Mouse (Mus musculus) hindbrain, embryonic 15.5 days (tissue): ENCODE results near the gene Lect2. TPM values are rescaled to one million over a fixed set of nuclear protein-coding genes. Genes with fewer than 3 reads are reported as not detected.

Experiments
- ATAC-seq: fragments of 200-750 bp; cut with Nextera tagmentation; 2 replicates; pipeline ENCODE4 v1.8.0; 2017; ENCODE audit warnings: low read depth, moderate number of reproducible peaks, moderate TSS enrichment; ENCODE audit not compliant: low FRiP score
- H3K27ac ChIP-seq: fragments of 300-500 bp; sonication (generic); replicated peaks from 2 replicates; pipeline ENCODE4 v1.5.1; 2015; ENCODE audit warnings: mild to moderate bottlenecking, inconsistent platforms
- H3K27me3 ChIP-seq: fragments of 300-500 bp; sonication (generic); 2 replicates; pipeline ENCODE4 v1.6.1; 2015; ENCODE audit warnings: control low read depth, inconsistent platforms
- H3K36me3 ChIP-seq: fragments of 300-500 bp; sonication (generic); 2 replicates; pipeline ENCODE4 v1.6.1; 2015; ENCODE audit warnings: control low read depth, inconsistent platforms
- H3K4me1 ChIP-seq: fragments of 300-500 bp; sonication (generic); replicated peaks from 2 replicates; pipeline ENCODE4 v1.6.1; 2015; ENCODE audit warnings: control low read depth, inconsistent platforms
- H3K4me2 ChIP-seq: fragments of 300-500 bp; sonication (generic); 2 replicates; pipeline ENCODE4 v1.6.1; 2015; ENCODE audit warnings: moderate library complexity, mild to moderate bottlenecking, inconsistent platforms
- H3K4me3 ChIP-seq: fragments of 300-500 bp; sonication (generic); 2 replicates; pipeline ENCODE4 v1.5.1; 2015; ENCODE audit warnings: mild to moderate bottlenecking, inconsistent platforms
- H3K9ac ChIP-seq: fragments of 300-500 bp; sonication (generic); 2 replicates; pipeline ENCODE4 v1.6.1; 2015; ENCODE audit warnings: inconsistent platforms
- H3K9me3 ChIP-seq: fragments of 300-500 bp; sonication (generic); 2 replicates; pipeline ENCODE4 v1.6.1; 2016; ENCODE audit warnings: control low read depth, inconsistent platforms
- WGBS: fragments of 180-500 bp; shearing (Covaris S2); methylation state at CpG from one replicate; pipeline ENCODE4 v1.1.7; 2015; 5-methylcytosine and 5-hydroxymethylcytosine counted together
- polyA plus RNA-seq: library from polyadenylated mRNA; unstranded; fragments of >200 nt; fragmentation: Nextera tagmentation; extraction: Ambion mirVana; gene quantifications from 2 replicates; pipeline ENCODE4 v1.2.1, GENCODE M21; 2015

Gene Lect2
- polyA plus RNA-seq, 1 experiment from 2014 or later, result 0.18 TPM

DNA sequence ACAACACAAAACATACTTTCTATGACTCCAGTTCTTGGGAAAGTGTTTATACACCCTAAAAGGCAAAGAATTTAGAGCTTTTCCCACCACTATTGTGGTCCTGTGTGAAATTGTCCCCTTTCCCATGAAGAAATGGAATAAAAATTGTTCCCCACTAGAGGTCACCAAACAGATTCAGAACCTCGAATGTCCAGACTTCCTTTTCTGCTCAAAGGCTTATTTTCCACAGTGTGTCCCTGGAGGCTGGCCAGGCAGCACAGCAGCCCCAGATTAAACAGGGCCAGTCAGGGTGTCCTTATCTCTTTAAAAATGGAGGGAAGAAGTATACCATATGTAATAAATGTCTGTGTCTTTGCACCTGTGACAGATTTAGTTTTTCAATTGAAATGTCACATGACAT lies 7.7 kb upstream of the Lect2 start:
- Histone ChIP-seq H3K4me3 (no peak overlapping the region), H3K4me2 (no peak overlapping the region), H3K36me3 (no peaks in the 10 kb centered on the region), H3K27me3 (peaks cover 3% of the 10 kb centered on the region; the same call in 1 of the 2 replicates), H3K4me1 (0 out of 2 replicates have a peak, but pooled peaks cover 3% of the 10 kb centered on the region), H3K27ac (no peak overlapping the region), H3K9ac (no peak overlapping the region), H3K9me3 (no peaks in the 10 kb centered on the region)
- WGBS, result 4% methylated on average over 1 of the region's 1 CpGs
- no peak for ATAC-seq

DNA sequence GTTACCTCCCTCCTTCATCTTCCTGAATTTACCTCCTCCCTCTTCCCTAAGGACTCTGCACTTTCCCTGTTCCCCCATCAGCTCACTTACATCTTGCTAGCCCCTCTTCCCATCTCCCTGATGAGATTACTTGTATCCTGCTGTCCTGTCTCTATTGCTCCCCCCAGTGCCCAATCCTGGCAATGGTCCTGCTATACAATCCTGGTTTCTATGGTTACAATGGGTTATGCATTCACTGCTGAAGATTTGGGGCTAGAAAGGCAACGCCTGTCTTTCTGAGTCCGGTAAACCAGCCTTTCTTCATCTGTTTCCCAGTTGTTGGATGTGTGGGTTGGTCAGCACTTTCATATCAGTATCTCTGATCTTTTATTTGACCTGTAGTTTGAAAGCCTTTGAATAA lies 6.1 kb upstream of the Lect2 start:
- no peak overlapping the region for H3K4me3 ChIP-seq
- H3K4me1 ChIP-seq, result 0 out of 2 replicates have a peak, but pooled peaks cover 3% of the 10 kb centered on the region
- peak; percentile 34; the same call in 1 of the 2 replicates for ATAC-seq
- H3K27me3 ChIP-seq, result no peaks in the 10 kb centered on the region; the same call in 1 of the 2 replicates
- H3K36me3 ChIP-seq, result no peaks in the 10 kb centered on the region
- H3K4me2 ChIP-seq, result no peak overlapping the region
- no peak overlapping the region for H3K27ac ChIP-seq
- no peaks in the 10 kb centered on the region for H3K9me3 ChIP-seq
- no peak overlapping the region for H3K9ac ChIP-seq
- WGBS, result 4% methylated on average over 2 of the region's 2 CpGs

DNA sequence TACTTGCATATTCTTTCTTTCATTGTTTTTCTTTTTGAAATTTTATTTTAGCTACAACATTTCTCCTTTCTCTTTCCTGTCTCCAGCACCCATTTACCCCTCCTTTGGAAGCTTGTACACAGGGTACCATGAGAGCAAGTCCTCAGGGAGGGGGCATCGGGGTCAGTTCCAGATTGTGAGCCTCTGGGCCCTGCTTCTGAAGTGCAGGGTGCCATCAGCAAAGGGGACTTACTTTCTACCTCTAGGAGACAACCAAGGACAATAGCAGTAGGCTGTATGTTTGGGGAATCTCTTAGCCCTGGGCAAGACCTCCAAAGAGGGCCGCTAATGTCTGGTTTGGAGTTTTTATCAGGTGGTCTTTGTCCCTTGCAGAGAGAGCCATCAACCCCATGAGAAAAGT lies 5.6 kb upstream of the Lect2 start:
- Histone ChIP-seq H3K4me2 (no peak overlapping the region), H3K4me1 (0 out of 2 replicates have a peak, but pooled peaks cover 3% of the 10 kb centered on the region), H3K36me3 (no peaks in the 10 kb centered on the region), H3K27me3 (no peaks in the 10 kb centered on the region; the same call in 1 of the 2 replicates), H3K9ac (no peak overlapping the region), H3K9me3 (no peaks in the 10 kb centered on the region), H3K4me3 (no peak overlapping the region), H3K27ac (no peak overlapping the region)
- ATAC-seq, result no peak
- 56% methylated on average over 2 of the region's 2 CpGs for WGBS

DNA sequence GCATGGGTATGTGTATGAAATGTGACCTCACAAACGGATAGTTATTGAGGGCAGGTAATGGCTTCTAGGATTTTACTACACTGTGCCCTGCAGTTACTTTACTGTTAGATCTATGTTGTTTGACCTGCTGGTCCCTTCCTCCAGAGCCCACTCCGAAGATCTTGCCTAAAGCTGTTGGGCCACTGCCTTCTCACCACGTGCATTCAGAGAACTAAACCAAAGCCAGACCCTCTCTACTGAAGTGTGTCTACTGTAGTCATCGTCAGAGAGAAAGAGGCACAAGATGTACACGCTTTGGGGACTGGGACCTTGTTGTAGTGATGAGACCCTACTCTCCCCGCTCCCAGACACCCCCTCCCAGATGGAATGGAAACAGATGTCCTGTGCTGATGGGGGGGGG lies 3.4 kb upstream of the Lect2 start:
- ATAC-seq, result no peak
- H3K9me3 ChIP-seq, result no peaks in the 10 kb centered on the region
- H3K27me3 ChIP-seq, result no peaks in the 10 kb centered on the region
- no peak overlapping the region for H3K27ac ChIP-seq
- 85% methylated on average over 6 of the region's 6 CpGs for WGBS
- H3K4me1 ChIP-seq, result 0 out of 2 replicates have a peak, but pooled peaks cover 3% of the 10 kb centered on the region
- H3K9ac ChIP-seq, result no peak overlapping the region
- H3K4me2 ChIP-seq, result no peak overlapping the region
- no peak overlapping the region for H3K4me3 ChIP-seq
- no peaks in the 10 kb centered on the region for H3K36me3 ChIP-seq

DNA sequence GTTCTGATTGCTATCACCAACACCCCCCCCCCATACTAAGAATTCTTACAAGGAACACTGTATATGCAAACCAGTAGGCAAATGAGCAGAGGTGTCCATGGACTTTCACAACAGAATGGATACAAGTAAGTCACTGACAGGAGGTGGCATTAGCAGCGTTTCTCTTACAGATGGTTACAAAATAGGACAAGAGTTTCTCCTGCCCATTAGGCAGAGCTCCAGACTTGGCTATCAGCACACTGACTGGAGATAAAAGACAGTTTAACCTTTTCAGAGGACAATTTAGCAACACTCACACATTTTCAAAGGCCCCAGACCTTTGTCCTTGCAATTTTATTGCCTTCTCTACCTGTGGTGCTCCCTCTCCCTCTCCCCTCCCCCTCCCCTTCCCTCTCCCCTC lies 2.3 kb upstream of the Lect2 start:
- no peak overlapping the region for H3K27ac ChIP-seq
- H3K4me2 ChIP-seq, result no peak overlapping the region
- ATAC-seq, result no peak
- no peaks in the 10 kb centered on the region for H3K27me3 ChIP-seq
- no peaks in the 10 kb centered on the region for H3K36me3 ChIP-seq
- H3K4me3 ChIP-seq, result no peak overlapping the region
- no peak overlapping the region for H3K9ac ChIP-seq
- no peaks in the 10 kb centered on the region for H3K9me3 ChIP-seq
- H3K4me1 ChIP-seq, result 0 out of 2 replicates have a peak, but pooled peaks cover 3% of the 10 kb centered on the region
- WGBS, result 29% methylated on average over 1 of the region's 1 CpGs

DNA sequence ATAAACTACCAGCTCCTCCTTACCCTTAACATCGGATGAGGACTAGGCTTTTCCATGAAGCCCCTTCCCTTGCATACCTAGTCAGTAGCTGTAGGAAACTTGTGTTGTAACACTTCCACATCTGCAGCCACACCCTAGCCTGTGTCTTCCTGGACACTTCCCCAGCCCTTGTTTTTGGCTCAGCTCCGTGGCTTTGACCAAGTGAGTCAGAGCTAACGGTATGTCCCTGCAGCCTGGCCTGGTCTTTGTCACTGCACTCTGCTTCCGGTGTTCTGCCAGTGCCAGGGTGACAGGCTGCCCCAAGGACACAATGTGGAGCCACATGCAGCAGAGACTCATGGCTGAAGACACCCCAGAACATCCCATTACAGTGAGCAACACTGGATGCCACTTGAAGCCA lies 1.1 kb upstream of the Lect2 start:
- WGBS, result 70% methylated on average over 4 of the region's 4 CpGs

DNA sequence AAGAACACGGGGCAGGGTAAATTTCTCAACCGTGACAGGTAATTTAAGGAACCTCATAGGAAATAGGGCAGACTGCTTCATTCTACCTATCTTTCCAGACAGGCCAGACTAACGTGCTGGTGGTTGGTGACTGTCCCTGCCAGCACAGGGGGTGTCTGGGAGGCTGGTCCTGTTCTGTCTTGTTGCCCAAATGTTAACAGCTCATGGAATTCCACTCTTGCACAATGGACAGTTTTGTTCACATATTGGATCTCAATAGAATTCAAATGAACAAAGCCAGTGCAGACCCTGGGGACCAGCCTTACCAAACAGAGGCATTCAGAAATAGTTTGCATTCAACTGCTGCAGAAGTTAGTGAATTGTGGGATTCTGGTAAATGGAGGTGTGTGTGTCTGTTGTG lies 3.3 kb downstream of the Lect2 start:
- H3K4me3 ChIP-seq, result no peak overlapping the region
- no peaks in the 10 kb centered on the region for H3K9me3 ChIP-seq
- H3K9ac ChIP-seq, result no peak overlapping the region
- no peaks in the 10 kb centered on the region for H3K27me3 ChIP-seq
- no peaks in the 10 kb centered on the region; the same call in 1 of the 2 replicates for H3K4me1 ChIP-seq
- H3K36me3 ChIP-seq, result no peaks in the 10 kb centered on the region
- 46% methylated on average over 3 of the region's 3 CpGs for WGBS
- H3K4me2 ChIP-seq, result no peak overlapping the region
- no peak for ATAC-seq
- H3K27ac ChIP-seq, result no peak overlapping the region

More for the DNA sequence above, 1.1 kb upstream of the Lect2 start:
- H3K4me2 ChIP-seq, result no peak overlapping the region
- H3K27ac ChIP-seq, result no peak overlapping the region
- no peaks in the 10 kb centered on the region for H3K36me3 ChIP-seq
- H3K9ac ChIP-seq, result no peak overlapping the region
- H3K4me3 ChIP-seq, result no peak overlapping the region
- H3K9me3 ChIP-seq, result no peaks in the 10 kb centered on the region
- no peaks in the 10 kb centered on the region for H3K27me3 ChIP-seq
- no peak for ATAC-seq
- H3K4me1 ChIP-seq, result 0 out of 2 replicates have a peak, but pooled peaks cover under 1% of the 10 kb centered on the region

DNA sequence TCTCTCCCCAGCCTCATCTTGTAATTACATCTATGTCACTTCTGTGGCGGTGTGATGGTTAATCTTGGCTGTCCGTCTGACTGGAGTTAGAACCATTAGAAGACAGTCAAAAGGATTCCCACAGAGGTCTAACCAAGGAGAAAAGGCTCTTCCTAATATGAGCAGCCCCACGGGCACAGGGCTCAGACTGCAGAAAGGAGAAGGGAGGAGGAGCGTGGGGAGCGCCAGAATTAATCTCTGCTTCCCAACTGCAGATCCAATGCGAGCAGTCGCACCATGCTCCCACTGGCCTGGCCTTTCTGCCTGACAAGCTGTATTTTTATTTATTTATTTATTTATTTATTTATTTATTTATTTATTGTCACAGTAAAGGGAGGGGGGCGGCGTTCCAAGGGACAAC lies 4.5 kb downstream of the Lect2 start:
- 60% methylated on average over 9 of the region's 9 CpGs for WGBS
- H3K4me2 ChIP-seq, result no peak overlapping the region
- no peak for ATAC-seq

DNA sequence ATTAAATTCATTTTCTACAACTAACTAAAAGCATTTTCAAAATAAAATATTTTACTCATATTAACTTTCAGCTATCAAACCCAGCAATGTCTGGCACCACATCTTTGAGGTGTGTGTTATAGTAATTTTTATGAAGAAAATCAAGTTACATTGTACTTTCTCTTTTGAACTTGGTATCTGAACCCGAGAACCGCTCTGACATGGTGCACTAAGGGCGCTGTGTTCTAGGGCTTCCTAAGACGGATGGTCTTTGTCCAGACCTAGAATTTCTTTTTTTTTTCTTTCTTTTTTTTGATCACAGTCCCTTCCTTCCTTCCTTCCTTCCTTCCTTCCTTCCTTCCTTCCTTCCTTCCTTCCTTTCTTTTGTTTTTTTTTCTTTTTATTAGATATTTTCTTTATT lies 8.5 kb downstream of the Lect2 start:
- Histone ChIP-seq H3K4me3 (no peak overlapping the region), H3K27ac (no peak overlapping the region), H3K9ac (no peak overlapping the region), H3K27me3 (no peaks in the 10 kb centered on the region), H3K9me3 (no peaks in the 10 kb centered on the region), H3K36me3 (no peaks in the 10 kb centered on the region), H3K4me1 (no peaks in the 10 kb centered on the region; the same call in 1 of the 2 replicates), H3K4me2 (no peak overlapping the region)
- 96% methylated on average over 4 of the region's 4 CpGs for WGBS
- ATAC-seq, result no peak

More for the DNA sequence above, 4.5 kb downstream of the Lect2 start:
- no peak overlapping the region for H3K27ac ChIP-seq
- H3K9ac ChIP-seq, result no peak overlapping the region
- no peaks in the 10 kb centered on the region for H3K9me3 ChIP-seq
- H3K4me3 ChIP-seq, result no peak overlapping the region
- no peaks in the 10 kb centered on the region for H3K36me3 ChIP-seq
- H3K27me3 ChIP-seq, result no peaks in the 10 kb centered on the region
- no peaks in the 10 kb centered on the region; the same call in 1 of the 2 replicates for H3K4me1 ChIP-seq

DNA sequence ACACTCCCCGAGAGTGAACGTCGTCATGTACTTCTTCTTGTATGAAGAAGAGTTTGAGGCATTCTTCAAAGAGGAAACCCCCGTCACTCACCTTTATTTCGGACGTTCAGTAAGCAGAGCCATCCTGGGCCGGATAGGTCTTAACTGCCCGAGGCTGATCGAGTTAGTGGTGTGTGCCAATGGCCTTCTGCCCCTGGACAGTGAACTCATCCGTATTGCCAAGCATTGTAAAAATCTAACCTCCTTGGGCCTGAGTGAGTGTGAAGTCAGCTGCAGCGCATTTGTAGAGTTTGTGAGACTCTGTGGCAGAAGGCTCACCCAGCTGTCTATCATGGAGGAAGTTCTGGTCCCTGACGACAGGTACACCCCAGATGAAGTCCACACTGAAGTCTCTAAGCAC lies 11.3 kb downstream of the Lect2 start:
- no peak for ATAC-seq

DNA sequence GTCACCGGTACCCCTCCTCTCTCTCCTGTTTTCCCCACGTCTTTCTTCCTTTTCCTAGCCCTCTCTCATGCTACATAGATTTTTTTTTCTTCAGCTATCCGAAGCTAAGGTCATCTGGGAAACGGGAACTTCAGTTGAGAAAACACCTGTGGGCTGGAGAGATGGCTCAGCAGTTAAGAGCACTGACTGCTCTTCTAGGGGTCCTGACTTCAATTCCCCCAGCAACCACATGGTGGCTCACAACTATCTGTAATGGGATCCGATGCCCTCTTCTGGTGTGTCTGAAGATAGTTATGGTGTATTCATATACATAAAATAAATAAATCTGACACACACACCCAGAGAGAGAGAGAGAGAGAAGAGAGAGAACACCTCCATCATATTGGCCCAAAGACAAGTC lies 12.7 kb downstream of the Lect2 start:
- Histone ChIP-seq H3K9ac (no peak overlapping the region), H3K4me1 (no peaks in the 10 kb centered on the region), H3K4me3 (no peak overlapping the region), H3K4me2 (no peak overlapping the region), H3K36me3 (peaks cover 4% of the 10 kb centered on the region; the same call in 1 of the 2 replicates), H3K27ac (no peak overlapping the region), H3K9me3 (no peaks in the 10 kb centered on the region), H3K27me3 (no peaks in the 10 kb centered on the region)
- no peak for ATAC-seq
- 84% methylated on average over 5 of the region's 5 CpGs for WGBS

More for the DNA sequence above, 11.3 kb downstream of the Lect2 start:
- Histone ChIP-seq H3K27ac (no peak overlapping the region), H3K4me2 (no peak overlapping the region), H3K4me3 (no peak overlapping the region), H3K36me3 (peaks cover 4% of the 10 kb centered on the region; the same call in 1 of the 2 replicates), H3K27me3 (no peaks in the 10 kb centered on the region), H3K4me1 (no peaks in the 10 kb centered on the region), H3K9ac (no peak overlapping the region), H3K9me3 (no peaks in the 10 kb centered on the region)
- WGBS, result 91% methylated on average over 12 of the region's 12 CpGs

DNA sequence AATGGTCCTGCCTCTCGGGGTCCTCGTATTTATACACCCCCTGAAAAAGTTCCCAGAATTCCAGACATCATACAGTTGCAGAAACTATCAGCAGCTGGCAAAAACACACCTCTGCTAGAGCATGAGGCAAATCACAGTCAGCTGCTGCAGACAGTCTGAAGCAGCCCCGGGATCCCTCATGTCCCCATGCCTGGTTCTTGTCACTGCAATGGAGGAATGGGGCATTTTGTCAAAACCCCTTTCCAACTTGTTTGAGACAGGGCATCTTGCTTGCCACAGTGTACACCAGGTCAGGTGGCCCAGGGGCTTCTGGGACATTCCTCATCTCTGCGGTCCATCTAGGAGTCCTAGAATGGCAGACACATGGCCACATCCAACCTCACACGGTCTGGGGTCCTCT lies 13.4 kb downstream of the Lect2 start:
- 92% methylated on average over 5 of the region's 5 CpGs for WGBS
- Histone ChIP-seq H3K27ac (no peak overlapping the region), H3K4me2 (no peak overlapping the region), H3K36me3 (peaks cover 4% of the 10 kb centered on the region; the same call in 1 of the 2 replicates), H3K27me3 (no peaks in the 10 kb centered on the region), H3K9ac (no peak overlapping the region), H3K9me3 (no peaks in the 10 kb centered on the region), H3K4me3 (no peak overlapping the region), H3K4me1 (no peaks in the 10 kb centered on the region)
- no peak for ATAC-seq

DNA sequence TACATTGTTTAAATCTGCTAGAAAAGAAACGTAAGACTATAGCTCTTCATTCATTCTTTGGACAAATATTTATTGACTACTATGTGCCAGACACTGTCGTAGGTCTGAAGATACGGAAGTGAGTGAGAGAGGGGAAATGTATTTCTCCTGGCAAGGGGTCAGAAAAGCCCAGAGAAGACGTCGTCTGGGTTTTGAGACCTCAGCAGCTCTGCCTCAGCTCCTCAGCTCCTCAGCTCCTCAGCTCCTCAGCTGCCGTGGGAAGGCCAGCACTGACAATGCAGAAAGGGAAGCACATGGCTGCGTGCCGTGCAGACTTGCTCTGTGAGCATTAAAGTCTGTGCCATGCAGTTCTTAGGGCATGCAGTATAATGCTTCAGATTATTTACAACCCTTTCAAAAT lies 18.6 kb downstream of the Lect2 start:
- no peaks in the 10 kb centered on the region for H3K4me1 ChIP-seq
- no peaks in the 10 kb centered on the region for H3K9me3 ChIP-seq
- no peak overlapping the region for H3K27ac ChIP-seq
- H3K27me3 ChIP-seq, result no peaks in the 10 kb centered on the region
- ATAC-seq, result no peak
- no peak overlapping the region for H3K9ac ChIP-seq
- 55% methylated on average over 8 of the region's 8 CpGs for WGBS
- H3K4me3 ChIP-seq, result no peak overlapping the region
- peaks cover 4% of the 10 kb centered on the region; the same call in 1 of the 2 replicates for H3K36me3 ChIP-seq
- H3K4me2 ChIP-seq, result no peak overlapping the region
